Mouse (Mus musculus): ENCODE results near the gene Gfer. TPM values are rescaled to one million over a fixed set of nuclear protein-coding genes. Genes with fewer than 3 reads are reported as not detected.

Gfer gene
- polyA plus RNA-seq, 1 experiment: 29.8 TPM

DNA sequence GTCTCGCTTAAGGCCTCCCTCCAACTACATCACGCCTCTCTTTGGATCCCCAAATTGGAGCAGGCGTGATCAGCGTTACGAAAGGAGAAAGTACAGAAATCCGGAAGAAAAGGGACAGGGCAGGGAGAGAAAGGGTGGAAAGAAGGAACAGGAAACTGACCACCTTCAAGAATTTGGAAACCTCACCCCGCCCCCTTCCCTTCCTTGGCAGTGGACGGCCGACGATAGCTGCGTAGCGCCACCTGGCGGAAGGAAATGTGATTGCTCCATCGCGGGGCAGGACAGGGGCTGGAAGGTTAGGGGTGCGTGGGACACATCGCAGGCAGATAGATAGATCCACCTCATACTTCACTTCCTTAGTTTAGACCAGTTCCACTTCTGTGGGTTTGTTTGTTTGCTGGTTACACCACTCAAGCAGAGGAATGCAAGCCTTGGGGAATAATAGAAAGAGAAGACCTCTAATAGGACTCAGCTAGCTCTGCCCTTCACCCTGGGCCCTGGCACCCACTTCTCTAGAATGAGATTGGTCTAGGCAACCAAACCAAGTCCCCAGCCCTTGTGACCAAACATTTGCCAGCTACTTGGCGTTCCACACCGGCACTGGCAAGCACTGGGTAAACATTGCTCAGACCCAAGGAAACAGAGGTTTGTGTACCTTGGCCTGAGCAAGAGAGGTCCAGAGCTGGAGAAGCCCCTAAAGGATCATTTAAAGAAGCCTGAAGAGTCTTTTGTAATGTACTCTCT lies 41.8 kb downstream of the Gfer start:
- Histone ChIP-seq H3K4me1 (ENCODE audit: control insufficient read depth, insufficient read depth, low read length) (peaks cover 8% of the 10 kb centered on the region; the same call in 1 of the 2 replicates), H3K27ac (ENCODE audit: insufficient read depth, low read depth, low read length) (peak overlapping the region; percentile 14; the same call in 1 of the 2 replicates), H3K36me3 (ENCODE audit: control insufficient read depth, insufficient read depth, low read length) (no peaks in the 10 kb centered on the region), H3K27me3 (replicated peaks; ENCODE audit: control insufficient read depth, insufficient read depth, low read length) (no peaks in the 10 kb centered on the region), H3K4me3 (ENCODE audit: insufficient read depth, low read depth, low read length) (peak overlapping the region; percentile 18; the same call in 1 of the 2 replicates)
- DNase-seq: peak; percentile 80
- peak; percentile 95 for TF ChIP-seq CTCF (conservative IDR thresholded peaks at IDR 0.05; ENCODE audit: insufficient read depth, insufficient read length, low read depth, low read length)
- TF ChIP-seq POLR2A (IDR thresholded peaks at IDR 0.05; ENCODE audit: low read depth, low read length): no peak
- WGBS: 4% methylated on average over 19 of the region's 19 CpGs

DNA sequence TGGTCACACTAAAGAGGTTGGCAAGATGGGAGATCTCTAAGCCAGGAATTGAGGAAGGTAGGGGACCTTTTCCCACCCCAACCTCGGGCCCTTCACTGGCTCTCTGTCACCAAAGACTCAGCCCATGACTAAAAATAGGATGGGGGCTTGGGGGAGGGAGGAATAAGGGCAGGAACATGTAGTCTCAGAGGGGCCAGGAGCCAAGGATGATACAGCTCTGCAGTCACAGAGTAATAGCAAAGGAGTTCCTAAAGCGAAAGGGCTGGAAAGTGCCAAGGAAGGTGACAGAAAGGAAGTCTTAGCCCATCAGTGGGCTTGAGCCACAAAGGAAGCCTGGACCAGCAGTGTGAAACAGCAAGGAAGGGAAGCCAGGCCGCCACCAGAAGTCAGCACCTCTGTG lies 44.1 kb downstream of the Gfer start:
- no peak overlapping the region for H3K4me3 ChIP-seq (ENCODE audit: insufficient read depth, low read depth, low read length)
- WGBS: 71% methylated on average over 3 of the region's 3 CpGs

DNA sequence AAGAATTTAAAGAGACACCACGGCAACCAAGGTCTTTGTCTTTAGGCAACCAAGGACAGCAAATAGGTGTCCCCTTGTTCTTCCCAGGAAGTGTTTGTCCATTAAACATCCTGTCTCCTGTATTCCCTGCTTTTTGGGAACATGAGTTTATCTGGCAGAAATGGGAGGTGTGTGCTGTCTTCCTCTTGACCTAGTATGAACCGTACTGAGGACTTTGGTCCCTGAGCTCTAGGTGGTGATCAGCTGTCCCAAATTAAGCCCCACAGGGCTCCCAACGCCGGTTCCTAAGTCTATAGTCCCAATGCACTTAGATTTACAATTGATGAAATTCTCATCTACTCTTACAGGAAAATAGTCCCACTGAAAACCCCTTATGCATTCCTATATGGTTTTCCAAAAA lies 45.2 kb downstream of the Gfer start:
- Histone ChIP-seq H3K4me1 (ENCODE audit: control insufficient read depth, insufficient read depth, low read length) (peaks cover 8% of the 10 kb centered on the region; the same call in 1 of the 2 replicates), H3K27ac (ENCODE audit: insufficient read depth, low read depth, low read length) (peak overlapping the region; percentile 71), H3K27me3 (replicated peaks; ENCODE audit: control insufficient read depth, insufficient read depth, low read length) (no peaks in the 10 kb centered on the region), H3K4me3 (ENCODE audit: insufficient read depth, low read depth, low read length) (peak overlapping the region; percentile 91), H3K36me3 (ENCODE audit: control insufficient read depth, insufficient read depth, low read length) (no peaks in the 10 kb centered on the region)
- TF ChIP-seq CTCF (conservative IDR thresholded peaks at IDR 0.05; ENCODE audit: insufficient read depth, insufficient read length, low read depth, low read length): no peak
- no peak for TF ChIP-seq POLR2A (IDR thresholded peaks at IDR 0.05; ENCODE audit: low read depth, low read length)
- 49% methylated on average over 4 of the region's 4 CpGs for WGBS
- peak; percentile 30 for DNase-seq

More for the DNA sequence above, 44.1 kb downstream of the Gfer start:
- Histone ChIP-seq H3K36me3 (ENCODE audit: control insufficient read depth, insufficient read depth, low read length) (no peaks in the 10 kb centered on the region), H3K4me1 (ENCODE audit: control insufficient read depth, insufficient read depth, low read length) (peaks cover 8% of the 10 kb centered on the region; the same call in 1 of the 2 replicates), H3K27ac (ENCODE audit: insufficient read depth, low read depth, low read length) (no peak overlapping the region), H3K27me3 (replicated peaks; ENCODE audit: control insufficient read depth, insufficient read depth, low read length) (no peaks in the 10 kb centered on the region)
- TF ChIP-seq POLR2A (IDR thresholded peaks at IDR 0.05; ENCODE audit: low read depth, low read length) (no peak), CTCF (conservative IDR thresholded peaks at IDR 0.05; ENCODE audit: insufficient read depth, insufficient read length, low read depth, low read length) (no peak)
- no peak for DNase-seq

DNA sequence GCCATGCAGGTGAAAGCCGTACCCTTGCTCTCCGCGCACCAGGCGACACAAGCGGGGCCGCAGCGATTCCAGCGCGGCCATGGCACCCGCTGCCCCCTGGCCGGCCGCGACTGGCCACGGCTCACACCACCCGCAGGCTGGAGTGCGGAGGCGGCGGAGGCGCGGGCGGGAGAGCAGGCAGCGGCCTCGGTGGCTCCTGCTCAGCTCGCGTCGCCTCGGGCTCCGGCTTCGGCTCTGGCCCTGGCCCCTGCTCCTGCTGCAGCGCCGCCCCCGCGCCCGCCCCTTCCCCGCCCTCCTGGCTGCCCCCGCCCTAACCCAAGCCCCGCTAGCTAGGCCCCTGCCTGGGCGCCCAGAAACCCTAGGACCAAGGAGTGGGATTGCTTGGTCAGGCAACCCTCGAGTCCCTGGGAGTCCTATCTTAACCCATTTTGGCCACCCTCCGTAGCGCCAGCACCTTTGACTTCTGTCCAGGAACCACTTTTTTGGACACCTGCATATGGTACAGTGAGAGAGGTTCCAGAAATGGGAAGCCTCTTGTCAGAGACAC lies 45.8 kb downstream of the Gfer start, which contains the start of gene Slc9a3r2:
TSS of gene Slc9a3r2 (minus strand) at position 258 of the 547 bp plus-strand sequence.
- peak within 1 kb of the TSS; percentile 91 for H3K27ac ChIP-seq (ENCODE audit: insufficient read depth, low read depth, low read length)
- H3K27me3 ChIP-seq (replicated peaks; ENCODE audit: control insufficient read depth, insufficient read depth, low read length): no peaks in the 10 kb centered on the region
- H3K4me3 ChIP-seq (ENCODE audit: insufficient read depth, low read depth, low read length): peak within 1 kb of the TSS; percentile 91
- WGBS: under 1% methylated on average over 39 of the region's 41 CpGs
- TF ChIP-seq POLR2A (IDR thresholded peaks at IDR 0.05; ENCODE audit: low read depth, low read length) (no peak), CTCF (conservative IDR thresholded peaks at IDR 0.05; ENCODE audit: insufficient read depth, insufficient read length, low read depth, low read length) (no peak)
- no peaks in the 10 kb centered on the region for H3K36me3 ChIP-seq (ENCODE audit: control insufficient read depth, insufficient read depth, low read length)
- peaks cover 8% of the 10 kb centered on the region; the same call in 1 of the 2 replicates for H3K4me1 ChIP-seq (ENCODE audit: control insufficient read depth, insufficient read depth, low read length)
- peak; percentile 74 for DNase-seq

DNA sequence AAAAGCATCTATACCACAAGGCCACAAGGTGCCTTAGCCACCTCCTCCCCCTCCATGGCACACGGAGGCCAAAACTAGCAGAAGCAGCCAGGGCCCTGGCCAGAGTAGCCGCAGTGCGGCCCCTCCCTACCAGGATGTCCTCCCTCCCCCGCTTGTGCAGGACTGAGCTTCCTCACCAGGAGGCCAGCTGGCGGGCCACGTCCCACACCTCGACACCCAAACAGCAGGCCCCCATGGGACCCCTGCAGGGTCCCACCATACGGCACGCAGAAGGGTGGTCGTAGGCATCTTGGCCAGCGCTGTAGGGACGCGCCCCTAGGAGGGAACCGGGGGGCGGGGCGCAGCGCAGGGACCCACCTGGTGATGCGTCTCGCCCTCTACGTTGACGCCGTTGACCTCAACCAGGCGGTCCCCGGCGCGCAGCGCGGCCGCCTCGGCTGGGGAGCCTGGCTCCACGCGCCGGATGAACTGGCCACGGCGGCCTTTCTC lies 46.3 kb downstream of the Gfer start:
- WGBS: 1% methylated on average over 35 of the region's 35 CpGs
- Histone ChIP-seq H3K36me3 (ENCODE audit: control insufficient read depth, insufficient read depth, low read length) (no peaks in the 10 kb centered on the region), H3K4me3 (ENCODE audit: insufficient read depth, low read depth, low read length) (peak overlapping the region; percentile 91), H3K27ac (ENCODE audit: insufficient read depth, low read depth, low read length) (peak overlapping the region; percentile 91), H3K4me1 (ENCODE audit: control insufficient read depth, insufficient read depth, low read length) (peaks cover 8% of the 10 kb centered on the region; the same call in 1 of the 2 replicates), H3K27me3 (replicated peaks; ENCODE audit: control insufficient read depth, insufficient read depth, low read length) (no peaks in the 10 kb centered on the region)
- DNase-seq: peak; percentile 73
- no peak for TF ChIP-seq POLR2A (IDR thresholded peaks at IDR 0.05; ENCODE audit: low read depth, low read length)
- TF ChIP-seq CTCF (conservative IDR thresholded peaks at IDR 0.05; ENCODE audit: insufficient read depth, insufficient read length, low read depth, low read length): no peak

DNA sequence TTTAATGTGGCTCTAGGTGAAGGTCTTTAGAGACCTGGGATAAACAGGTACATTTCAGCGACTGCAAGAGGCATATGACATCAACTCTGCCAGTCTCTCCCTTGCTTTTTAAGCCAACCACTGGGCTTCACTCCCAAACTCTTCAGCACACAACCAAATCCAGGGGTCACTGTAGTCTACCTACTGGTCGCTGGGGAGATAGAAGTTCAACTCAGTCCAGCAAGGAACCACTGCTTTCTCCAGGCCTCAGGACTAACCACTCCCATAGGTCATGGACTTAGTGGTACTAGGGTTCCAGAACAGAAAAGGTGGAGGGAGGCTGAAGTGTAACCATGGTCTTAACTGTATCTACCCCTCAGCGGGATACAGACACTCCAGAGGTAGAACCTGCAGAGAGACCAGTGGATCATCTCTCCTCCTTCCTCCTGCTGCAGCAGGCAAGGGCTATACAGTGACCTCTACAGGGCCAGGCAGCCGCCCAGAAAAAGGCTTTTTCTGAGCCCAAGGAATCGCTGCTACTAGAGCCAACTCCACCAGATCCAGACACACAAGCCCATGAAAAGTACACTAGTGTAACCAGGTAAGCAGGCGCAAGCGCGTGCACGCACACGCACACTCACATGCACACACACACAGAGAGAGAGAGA lies 47.1 kb downstream of the Gfer start:
- Histone ChIP-seq H3K4me1 (ENCODE audit: control insufficient read depth, insufficient read depth, low read length) (peaks cover 8% of the 10 kb centered on the region; the same call in 1 of the 2 replicates), H3K27ac (ENCODE audit: insufficient read depth, low read depth, low read length) (peak overlapping the region; percentile 91; the same call in 1 of the 2 replicates), H3K36me3 (ENCODE audit: control insufficient read depth, insufficient read depth, low read length) (no peaks in the 10 kb centered on the region), H3K27me3 (replicated peaks; ENCODE audit: control insufficient read depth, insufficient read depth, low read length) (no peaks in the 10 kb centered on the region), H3K4me3 (ENCODE audit: insufficient read depth, low read depth, low read length) (peak overlapping the region; percentile 91)
- no peak for DNase-seq
- WGBS: 59% methylated on average over 10 of the region's 10 CpGs
- no peak for TF ChIP-seq POLR2A (IDR thresholded peaks at IDR 0.05; ENCODE audit: low read depth, low read length)
